Mouse (Mus musculus): ENCODE results near the gene Mfsd12. TPM values are rescaled to one million over a fixed set of nuclear protein-coding genes. Genes with fewer than 3 reads are reported as not detected.

Gene Mfsd12
- total RNA-seq, 4 experiments from 2014 or later = 40.7 to 46.7 (median 43.6) TPM

- peak in 1 of 2 experiments; percentile 80 for DNase-seq (ENCODE audit: low spot score in 2 of 2)
Measured at GRCm38 (mm10) chr10:81413310-81414261, 56.3 kb downstream of the Mfsd12 start.

- no peak for DNase-seq (ENCODE audit: low spot score in 2 of 2)
Measured at GRCm38 (mm10) chr10:81414682-81415081, 57.4 kb downstream of the Mfsd12 start.

GRCm38 (mm10) chr10:81415146-81415545, 57.9 kb downstream of the Mfsd12 start:
- DNase-seq (ENCODE audit: low spot score in 2 of 2) = no peak

Small RNA genes within 50 kb of the gene (microRNA-seq; reads per million reads assigned to microRNA genes)
- 3.3 to 3.5 reads per million in 2 experiments for gene Mir6913

Other genes with a start within 250 kb of the Mfsd12 start
- 100 to 1,000 TPM in 3 of 4 experiments, 10 to 100 TPM in 1; 94.8 to 118 (median 103) TPM for gene Zbtb7a, start 222.3 kb upstream of the Mfsd12 start, total RNA-seq (2022)
- gene Pias4, start 189.6 kb upstream of the Mfsd12 start, total RNA-seq (2022) = 10 to 100 TPM; 27.0 to 35.1 (median 31.7) TPM
- gene Eef2, start 180.9 kb upstream of the Mfsd12 start, total RNA-seq (2022) = 100 to 1,000 TPM; 820 to 960 (median 855) TPM
- 10 to 100 TPM; 57.1 to 69.8 (median 65.7) TPM for gene Dapk3, start 174.5 kb upstream of the Mfsd12 start, total RNA-seq (2022)
- gene 4930442H23Rik, start 173.6 kb upstream of the Mfsd12 start, total RNA-seq (2022) = not detected
- under 1 TPM in 1 of 4 experiments, not detected in 3; 0.57 TPM for gene Nmrk2, start 155.4 kb upstream of the Mfsd12 start, total RNA-seq (2022)
- gene Atcay, start 126.7 kb upstream of the Mfsd12 start, total RNA-seq (2022) = 100 to 1,000 TPM; 135 to 167 (median 145) TPM
- gene Zfr2, start 124.3 kb upstream of the Mfsd12 start, total RNA-seq (2022) = 10 to 100 TPM; 59.3 to 81.0 (median 65.3) TPM
- gene Matk, start 104.6 kb upstream of the Mfsd12 start, total RNA-seq (2022) = 100 to 1,000 TPM; 208 to 230 (median 216) TPM
- gene Mrpl54, start 90.6 kb upstream of the Mfsd12 start, total RNA-seq (2022) = 10 to 100 TPM; 32.5 to 49.5 (median 40.8) TPM
- gene Apba3, start 90.5 kb upstream of the Mfsd12 start, total RNA-seq (2022) = 10 to 100 TPM; 32.0 to 45.0 (median 39.1) TPM
- gene Tjp3, start 65.9 kb upstream of the Mfsd12 start, total RNA-seq (2022) = 1 to 10 TPM in 2 of 4 experiments, under 1 TPM in 2; 0.73 to 1.2 (median 0.90) TPM
- 100 to 1,000 TPM; 267 to 303 (median 296) TPM for gene Pip5k1c, start 64.5 kb upstream of the Mfsd12 start, total RNA-seq (2022)
- 10 to 100 TPM; 28.2 to 31.3 (median 30.2) TPM for gene Cactin, start 36.4 kb upstream of the Mfsd12 start, total RNA-seq (2022)
- 1 to 10 TPM; 1.1 to 1.4 (median 1.4) TPM for gene Tbxa2r, start 28.8 kb upstream of the Mfsd12 start, total RNA-seq (2022)
- gene Gipc3, start 14.2 kb upstream of the Mfsd12 start, total RNA-seq (2022) = 1 to 10 TPM; 1.3 to 2.2 (median 1.7) TPM
- 10 to 100 TPM; 32.5 to 37.1 (median 32.9) TPM for gene Hmg20b, start 7.0 kb upstream of the Mfsd12 start, total RNA-seq (2022)
- 1 to 10 TPM; 1.0 to 3.2 (median 1.4) TPM for gene 4930404N11Rik, start 8.3 kb downstream of the Mfsd12 start, total RNA-seq (2022)
- 10 to 100 TPM; 64.6 to 72.1 (median 67.2) TPM for gene Fzr1, start 21.0 kb downstream of the Mfsd12 start, total RNA-seq (2022)
- gene Dohh, start 26.9 kb downstream of the Mfsd12 start, total RNA-seq (2022) = 10 to 100 TPM; 64.3 to 78.5 (median 72.6) TPM
- 1 to 10 TPM; 2.7 to 5.5 (median 4.5) TPM for gene Gm48551, start 27.0 kb downstream of the Mfsd12 start, total RNA-seq (2022)
- gene Gm48552, start 31.5 kb downstream of the Mfsd12 start, total RNA-seq (2022) = 1 to 10 TPM; 2.9 to 9.7 (median 4.2) TPM
- gene Smim24, start 35.6 kb downstream of the Mfsd12 start, total RNA-seq (2022) = 1 to 10 TPM; 1.3 to 1.7 (median 1.4) TPM
- 10 to 100 TPM; 52.8 to 61.6 (median 58.7) TPM for gene Nfic, start 98.1 kb downstream of the Mfsd12 start, total RNA-seq (2022)
- gene Celf5, start 125.2 kb downstream of the Mfsd12 start, total RNA-seq (2022) = 100 to 1,000 TPM; 230 to 284 (median 256) TPM
- gene Ncln, start 138.9 kb downstream of the Mfsd12 start, total RNA-seq (2022) = 10 to 100 TPM; 74.1 to 88.0 (median 82.8) TPM
- gene S1pr4, start 142.6 kb downstream of the Mfsd12 start, total RNA-seq (2022) = under 1 TPM; 0.51 to 0.80 (median 0.58) TPM
- 1 to 10 TPM; 2.5 to 9.7 (median 5.7) TPM for gene Gna15, start 166.7 kb downstream of the Mfsd12 start, total RNA-seq (2022)
- 100 to 1,000 TPM; 106 to 120 (median 114) TPM for gene Gna11, start 187.7 kb downstream of the Mfsd12 start, total RNA-seq (2022)
- 100 to 1,000 TPM; 659 to 695 (median 670) TPM for gene Aes, start 202.0 kb downstream of the Mfsd12 start, total RNA-seq (2022)
- gene Tle2, start 217.1 kb downstream of the Mfsd12 start, total RNA-seq (2022) = 10 to 100 TPM; 34.5 to 59.9 (median 38.5) TPM
- 1 to 10 TPM; 5.0 to 7.3 (median 5.9) TPM for gene Tle6, start 243.6 kb downstream of the Mfsd12 start, total RNA-seq (2022)
- gene BC025920, start 248.8 kb downstream of the Mfsd12 start, total RNA-seq (2022) = 1 to 10 TPM; 3.3 to 3.9 (median 3.7) TPM